Mouse (Mus musculus): Measurements from ENCODE around the gene Fam19a2.

GRCm38 (mm10) chr10:123579012-123579411 is 315.2 kb downstream of the Fam19a2 start:
- TF ChIP-seq CTCF (IDR thresholded peaks at IDR 0.05; ENCODE audit: borderline replicate concordance, control insufficient read depth, extremely low read depth, insufficient read depth, low read length, poor library complexity) (no peak), POLR2A (IDR thresholded peaks at IDR 0.05; ENCODE audit: control insufficient read depth, extremely low read depth, insufficient read depth, low read length, poor library complexity) (no peak)
